Mouse (Mus musculus) ES-Bruce4 (cell line): ENCODE data around the gene Ep400. TPM values are rescaled to one million over a fixed set of nuclear protein-coding genes. Genes with fewer than 3 reads are reported as not detected.

ENCODE experiments used
- H3K27ac ChIP-seq: 2 replicates; pipeline ENCODE4 v1.5.1; 2012; ENCODE audit warnings: low read length, inconsistent platforms; ENCODE audit not compliant: insufficient read depth
- H3K27me3 ChIP-seq: 2 replicates; pipeline ENCODE4 v1.6.1; 2012; ENCODE audit warnings: mild to moderate bottlenecking, low read length, inconsistent platforms; ENCODE audit not compliant: control insufficient read depth, poor library complexity, insufficient read depth, severe bottlenecking
- H3K36me3 ChIP-seq: 2 replicates; pipeline ENCODE4 v1.6.1; 2012; ENCODE audit warnings: inconsistent platforms, mild to moderate bottlenecking, low read length, moderate library complexity; ENCODE audit not compliant: control insufficient read depth, poor library complexity, insufficient read depth, severe bottlenecking
- H3K4me1 ChIP-seq: one replicate; pipeline ENCODE4 v1.8.1; 2011; ENCODE audit warnings: low read length; ENCODE audit not compliant: control insufficient read depth, insufficient read depth
- H3K4me3 ChIP-seq: 2 replicates; pipeline ENCODE4 v1.5.1; 2011; ENCODE audit warnings: low read depth, mild to moderate bottlenecking, low read length
- H3K9ac ChIP-seq: 2 replicates; pipeline ENCODE4 v1.6.1; 2012; ENCODE audit warnings: low read depth, mild to moderate bottlenecking, inconsistent platforms; ENCODE audit not compliant: poor library complexity, severe bottlenecking
- H3K9me3 ChIP-seq: replicated peaks from 2 replicates; pipeline ENCODE4 v1.6.1; 2012; ENCODE audit warnings: mild to moderate bottlenecking, low read length, inconsistent platforms; ENCODE audit not compliant: control insufficient read depth, poor library complexity, insufficient read depth, severe bottlenecking
- CTCF ChIP-seq: IDR thresholded peaks from one replicate; pipeline ENCODE4 v1.8.1; 2011; ENCODE audit warnings: low read depth, low read length
- EP300 ChIP-seq: IDR thresholded peaks from 2 replicates; pipeline ENCODE4 v1.6.1; 2011; ENCODE audit warnings: low read depth, low read length; ENCODE audit not compliant: insufficient read depth
- POLR2A ChIP-seq: IDR thresholded peaks from one replicate; pipeline ENCODE4 v1.8.1; 2011; ENCODE audit warnings: low read length; ENCODE audit not compliant: insufficient read depth
- polyA plus RNA-seq: library from polyadenylated mRNA; stranded (reverse); fragments of >200 nt; gene quantifications from 2 replicates; pipeline ENCODE4 v1.2.4, GENCODE M21; 2011; ENCODE audit warnings: low read depth; ENCODE audit not compliant: missing spikeins, insufficient read depth, insufficient read length

Ep400 gene
- polyA plus RNA-seq, 1 experiment, result 104 TPM

DNA sequence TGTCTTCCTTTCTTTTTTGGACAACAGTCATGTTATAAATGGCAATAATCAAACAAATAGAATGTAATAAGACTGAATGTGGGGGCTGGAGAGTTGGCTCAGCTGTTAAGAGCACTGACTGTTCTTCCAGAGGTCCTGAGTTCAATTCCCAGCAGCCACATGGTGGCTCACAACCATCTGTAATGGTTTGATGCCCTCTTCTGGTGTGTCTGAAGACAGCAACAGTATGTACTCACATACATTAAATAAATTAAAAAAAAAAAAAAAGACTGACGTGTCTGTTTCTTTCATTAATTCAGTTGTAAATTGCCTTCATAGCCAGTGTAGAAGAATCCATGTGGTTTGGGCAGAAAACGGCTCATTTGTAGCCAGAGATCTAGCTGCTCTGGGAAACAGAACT, 146.2 kb downstream of the Ep400 start:
- no peak for TF ChIP-seq CTCF
- TF ChIP-seq EP300, result no peak
- no peak for TF ChIP-seq POLR2A
- H3K9me3 ChIP-seq, result no peaks in the 10 kb centered on the region
- H3K27me3 ChIP-seq, result no peaks in the 10 kb centered on the region
- no peak overlapping the region for H3K4me3 ChIP-seq
- H3K27ac ChIP-seq, result no peak overlapping the region
- H3K9ac ChIP-seq, result no peak overlapping the region
- no peaks in the 10 kb centered on the region for H3K36me3 ChIP-seq
- no peaks in the 10 kb centered on the region for H3K4me1 ChIP-seq

DNA sequence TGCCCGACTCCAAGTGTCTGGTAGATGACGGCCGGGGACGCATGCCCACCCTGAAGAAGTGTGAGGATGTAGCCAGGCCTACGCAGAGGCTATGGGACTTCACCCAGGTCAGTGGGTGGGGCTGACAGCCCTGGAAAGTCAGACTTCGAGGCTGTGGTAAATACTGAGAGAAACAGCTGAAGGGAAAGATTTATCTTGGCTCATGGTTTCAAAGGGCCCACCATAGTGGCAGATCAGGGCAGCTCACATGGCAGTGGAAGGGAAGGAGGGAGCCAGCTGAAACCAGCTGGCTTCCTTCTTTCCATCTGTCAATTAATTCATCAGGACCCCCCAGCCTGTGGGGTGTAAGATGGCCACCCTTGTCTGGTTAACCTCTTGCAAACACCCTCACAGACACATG, 151.3 kb downstream of the Ep400 start:
- Histone ChIP-seq H3K9ac (no peak overlapping the region), H3K4me1 (no peaks in the 10 kb centered on the region), H3K27ac (no peak overlapping the region), H3K4me3 (no peak overlapping the region), H3K9me3 (no peaks in the 10 kb centered on the region), H3K27me3 (no peaks in the 10 kb centered on the region), H3K36me3 (no peaks in the 10 kb centered on the region)
- TF ChIP-seq POLR2A (no peak), EP300 (no peak), CTCF (no peak)

Other genes with a start within 250 kb of the Ep400 start
- 0.69 and 1.1 TPM in 2 replicates for gene Galnt9, start 226.4 kb downstream of the Ep400 start, polyA plus RNA-seq
- gene Noc4l, start 117.3 kb downstream of the Ep400 start, polyA plus RNA-seq, result 53.3 and 55.5 TPM in 2 replicates
- gene Ddx51, start 117.3 kb downstream of the Ep400 start, polyA plus RNA-seq, result 15.4 and 25.3 TPM in 2 replicates
- 30.9 and 32.4 TPM in 2 replicates for gene Pus1, start 9.9 kb upstream of the Ep400 start, polyA plus RNA-seq
- gene Ulk1, start 39.4 kb upstream of the Ep400 start, polyA plus RNA-seq, result 126 and 129 TPM in 2 replicates
- gene Hscb, start 69.1 kb upstream of the Ep400 start, polyA plus RNA-seq, result 41.5 and 46.6 TPM in 2 replicates
- 95.0 and 107 TPM in 2 replicates for gene Chek2, start 69.3 kb upstream of the Ep400 start, polyA plus RNA-seq
- 2.0 and 2.5 TPM in 2 replicates for gene Ttc28, start 109.1 kb upstream of the Ep400 start, polyA plus RNA-seq